Mouse (Mus musculus): ENCODE measurements around the gene Mov10. TPM values are rescaled to one million over a fixed set of nuclear protein-coding genes. Genes with fewer than 3 reads are reported as not detected.
"Not testable (repeated sequence)": the region's sequence is repeated elsewhere in the genome, so short reads cannot be mapped to it uniquely, and the experiment has no call there.

Mov10 gene
- polyA plus RNA-seq, 1 experiment from 2014 or later: 74.9 TPM

GRCm38 (mm10) chr3:104822413-104822812, 4.0 kb upstream of the Mov10 start:
- Histone ChIP-seq H3K36me3 (peaks cover 36% of the 10 kb centered on the region), H3K4me2 (replicated peaks) (no peak overlapping the region), H3K9me3 (no peaks in the 10 kb centered on the region), H3K9ac (no peak overlapping the region), H3K27me3 (no peaks in the 10 kb centered on the region), H3K4me3 (no peak overlapping the region), H3K27ac (no peak overlapping the region), H3K4me1 (peaks cover 11% of the 10 kb centered on the region)
- 88% methylated on average over 3 of the region's 3 CpGs for WGBS
- ATAC-seq (ENCODE audit: low FRiP score, low read depth): no peak

- H3K9me3 ChIP-seq: no peaks in the 10 kb centered on the region
- ATAC-seq (ENCODE audit: low FRiP score, low read depth): no peak
- H3K27ac ChIP-seq: no peak overlapping the region
- H3K27me3 ChIP-seq: no peaks in the 10 kb centered on the region
- H3K9ac ChIP-seq: no peak overlapping the region
- no peak overlapping the region for H3K4me2 ChIP-seq (replicated peaks)
- no peak overlapping the region for H3K4me3 ChIP-seq
- 52% methylated on average over 1 of the region's 1 CpGs for WGBS
- H3K4me1 ChIP-seq: peaks cover 26% of the 10 kb centered on the region
- peaks cover 23% of the 10 kb centered on the region for H3K36me3 ChIP-seq
Measured at GRCm38 (mm10) chr3:104820426-104820825, 2.1 kb upstream of the Mov10 start.

GRCm38 (mm10) chr3:104818749-104819134, 379 bp upstream of the Mov10 start:
- Histone ChIP-seq H3K27me3 (no peaks in the 10 kb centered on the region), H3K27ac (peak overlapping the region; percentile 97), H3K36me3 (peaks cover 22% of the 10 kb centered on the region), H3K9me3 (no peaks in the 10 kb centered on the region), H3K4me3 (peak overlapping the region; percentile 91), H3K9ac (peak overlapping the region; percentile 97), H3K4me1 (peaks cover 28% of the 10 kb centered on the region), H3K4me2 (replicated peaks) (peak overlapping the region; percentile 79)
- ATAC-seq (ENCODE audit: low FRiP score, low read depth): no peak
- WGBS: under 1% methylated on average over 3 of the region's 3 CpGs

GRCm38 (mm10) chr3:104817481-104817990, 827 bp downstream of the Mov10 start:
- Histone ChIP-seq H3K9ac (peak overlapping the region; percentile 97), H3K27ac (peak overlapping the region; percentile 97), H3K4me3 (peak overlapping the region; percentile 91), H3K9me3 (no peaks in the 10 kb centered on the region), H3K4me2 (replicated peaks) (peak overlapping the region; percentile 79), H3K36me3 (peaks cover 26% of the 10 kb centered on the region), H3K4me1 (peaks cover 28% of the 10 kb centered on the region), H3K27me3 (no peaks in the 10 kb centered on the region)
- peak; percentile 70 for ATAC-seq (ENCODE audit: low FRiP score, low read depth)
- WGBS: under 1% methylated on average over 46 of the region's 46 CpGs

- peaks cover 28% of the 10 kb centered on the region for H3K4me1 ChIP-seq
- H3K9me3 ChIP-seq: no peaks in the 10 kb centered on the region
- peak overlapping the region; percentile 79 for H3K4me2 ChIP-seq (replicated peaks)
- no peak overlapping the region for H3K27ac ChIP-seq
- 92% methylated on average over 7 of the region's 7 CpGs for WGBS
- peaks cover 18% of the 10 kb centered on the region; the same call in 1 of the 2 replicates for H3K36me3 ChIP-seq
- H3K27me3 ChIP-seq: no peaks in the 10 kb centered on the region
- ATAC-seq (ENCODE audit: low FRiP score, low read depth): no peak
- H3K4me3 ChIP-seq: no peak overlapping the region
- no peak overlapping the region for H3K9ac ChIP-seq
Measured at GRCm38 (mm10) chr3:104816130-104816529, 2.2 kb downstream of the Mov10 start.

- H3K9ac ChIP-seq: no peak overlapping the region
- no peak overlapping the region for H3K4me3 ChIP-seq
- no peak overlapping the region; the same call in 1 of the 2 replicates for H3K4me2 ChIP-seq (replicated peaks)
- no peaks in the 10 kb centered on the region for H3K9me3 ChIP-seq
- peaks cover 28% of the 10 kb centered on the region for H3K4me1 ChIP-seq
- H3K36me3 ChIP-seq: peaks cover 10% of the 10 kb centered on the region; the same call in 1 of the 2 replicates
- no peaks in the 10 kb centered on the region for H3K27me3 ChIP-seq
- no peak overlapping the region for H3K27ac ChIP-seq
- 80% methylated on average over 2 of the region's 2 CpGs for WGBS
- ATAC-seq (ENCODE audit: low FRiP score, low read depth): no peak
Measured at GRCm38 (mm10) chr3:104815346-104815745, 3.0 kb downstream of the Mov10 start.

GRCm38 (mm10) chr3:104814746-104815145, 3.6 kb downstream of the Mov10 start:
- H3K4me2 ChIP-seq (replicated peaks): no peak overlapping the region
- no peak overlapping the region for H3K9ac ChIP-seq
- WGBS: 100% methylated on average over 1 of the region's 1 CpGs
- H3K4me3 ChIP-seq: no peak overlapping the region
- peaks cover 28% of the 10 kb centered on the region for H3K4me1 ChIP-seq
- H3K27me3 ChIP-seq: no peaks in the 10 kb centered on the region
- no peaks in the 10 kb centered on the region for H3K9me3 ChIP-seq
- H3K36me3 ChIP-seq: peaks cover 10% of the 10 kb centered on the region; the same call in 1 of the 2 replicates
- H3K27ac ChIP-seq: no peak overlapping the region
- ATAC-seq (ENCODE audit: low FRiP score, low read depth): no peak

GRCm38 (mm10) chr3:104813227-104813626, 5.1 kb downstream of the Mov10 start:
- H3K4me2 ChIP-seq (replicated peaks); H3K9me3 ChIP-seq; H3K27me3 ChIP-seq; H3K4me3 ChIP-seq; ATAC-seq (ENCODE audit: low FRiP score, low read depth); H3K9ac ChIP-seq; H3K36me3 ChIP-seq; H3K27ac ChIP-seq: not testable (repeated sequence)
- peaks cover 17% of the 10 kb centered on the region for H3K4me1 ChIP-seq
- 91% methylated on average over 7 of the region's 7 CpGs for whole genome bisulfite sequencing

- ATAC-seq (ENCODE audit: low FRiP score, low read depth): no peak
Measured at GRCm38 (mm10) chr3:104812254-104812653, 6.1 kb downstream of the Mov10 start.

GRCm38 (mm10) chr3:104811752-104812151, 6.6 kb downstream of the Mov10 start:
- no peak overlapping the region for H3K4me2 ChIP-seq (replicated peaks)
- peaks cover 12% of the 10 kb centered on the region for H3K4me1 ChIP-seq
- no peaks in the 10 kb centered on the region for H3K9me3 ChIP-seq
- ATAC-seq (ENCODE audit: low FRiP score, low read depth): no peak
- peaks cover 13% of the 10 kb centered on the region for H3K36me3 ChIP-seq
- no peak overlapping the region for H3K4me3 ChIP-seq
- H3K27ac ChIP-seq: no peak overlapping the region
- 26% methylated on average over 3 of the region's 3 CpGs for WGBS
- no peak overlapping the region for H3K9ac ChIP-seq
- no peaks in the 10 kb centered on the region for H3K27me3 ChIP-seq

More at GRCm38 (mm10) chr3:104812254-104812653, 6.1 kb downstream of the Mov10 start:
- no peak overlapping the region for H3K27ac ChIP-seq
- H3K9ac ChIP-seq: no peak overlapping the region
- WGBS: 89% methylated on average over 4 of the region's 4 CpGs
- no peaks in the 10 kb centered on the region for H3K27me3 ChIP-seq
- H3K4me2 ChIP-seq (replicated peaks): no peak overlapping the region
- no peaks in the 10 kb centered on the region for H3K9me3 ChIP-seq
- H3K4me1 ChIP-seq: peaks cover 17% of the 10 kb centered on the region
- H3K4me3 ChIP-seq: no peak overlapping the region
- peaks cover 10% of the 10 kb centered on the region; the same call in 1 of the 2 replicates for H3K36me3 ChIP-seq

GRCm38 (mm10) chr3:104805539-104805938, 12.8 kb downstream of the Mov10 start:
- ATAC-seq (ENCODE audit: low FRiP score, low read depth): no peak
- WGBS: 82% methylated on average over 9 of the region's 9 CpGs
- peaks cover 52% of the 10 kb centered on the region for H3K36me3 ChIP-seq
- H3K9ac ChIP-seq: no peak overlapping the region
- no peaks in the 10 kb centered on the region for H3K4me1 ChIP-seq
- no peak overlapping the region for H3K27ac ChIP-seq
- no peaks in the 10 kb centered on the region for H3K27me3 ChIP-seq
- H3K4me3 ChIP-seq: no peak overlapping the region
- no peak overlapping the region for H3K4me2 ChIP-seq (replicated peaks)
- H3K9me3 ChIP-seq: no peaks in the 10 kb centered on the region

- no peaks in the 10 kb centered on the region for H3K27me3 ChIP-seq
- no peak overlapping the region for H3K27ac ChIP-seq
- H3K4me1 ChIP-seq: no peaks in the 10 kb centered on the region
- no peak for ATAC-seq (ENCODE audit: low FRiP score, low read depth)
- no peak overlapping the region for H3K4me3 ChIP-seq
- H3K9ac ChIP-seq: no peak overlapping the region
- 93% methylated on average over 10 of the region's 10 CpGs for WGBS
- H3K9me3 ChIP-seq: no peaks in the 10 kb centered on the region
- H3K4me2 ChIP-seq (replicated peaks): no peak overlapping the region
- H3K36me3 ChIP-seq: peaks cover 65% of the 10 kb centered on the region
Measured at GRCm38 (mm10) chr3:104804312-104804711, 14.1 kb downstream of the Mov10 start.

- Histone ChIP-seq H3K4me2 (replicated peaks) (no peak overlapping the region), H3K4me1 (peaks cover 1% of the 10 kb centered on the region), H3K27ac (no peak overlapping the region), H3K27me3 (no peaks in the 10 kb centered on the region), H3K4me3 (no peak overlapping the region), H3K9me3 (no peaks in the 10 kb centered on the region), H3K9ac (no peak overlapping the region), H3K36me3 (peaks cover 82% of the 10 kb centered on the region)
- 95% methylated on average over 6 of the region's 6 CpGs for WGBS
- no peak for ATAC-seq (ENCODE audit: low FRiP score, low read depth)
Measured at GRCm38 (mm10) chr3:104801481-104801880, 16.9 kb downstream of the Mov10 start.

Measured in limb, embryonic 13.5 days (tissue).